Mouse (Mus musculus) left cerebral cortex, adult 9 months (tissue): Measurements from ENCODE around the gene Ssc4d.

Experiments used
- DNase-seq, 2 experiments: peaks; one replicate each; pipeline ENCODE4 v3.0.0; 2022; ENCODE audit warnings: low spot score in 2 of 2

Ssc4d gene

GRCm38 (mm10) chr5:135940587-135940986, 33.7 kb downstream of the Ssc4d start:
- no peak for DNase-seq

GRCm38 (mm10) chr5:135935641-135936190, 38.6 kb downstream of the Ssc4d start:
- no peak for DNase-seq

- no peak for DNase-seq
Observed at GRCm38 (mm10) chr5:135935176-135935523, 39.2 kb downstream of the Ssc4d start.

- peak; percentile 91 to 96 for DNase-seq
Observed at GRCm38 (mm10) chr5:135934481-135935175, 39.7 kb downstream of the Ssc4d start, which contains the start of gene Ywhag. Gene Ywhag (minus strand): TSS chr5:135934616.

GRCm38 (mm10) chr5:135933900-135934441, 40.4 kb downstream of the Ssc4d start:
- DNase-seq: peak; percentile 45 to 77

GRCm38 (mm10) chr5:135933222-135933899, 41.0 kb downstream of the Ssc4d start:
- no peak for DNase-seq

GRCm38 (mm10) chr5:135932359-135932758, 42.0 kb downstream of the Ssc4d start:
- no peak for DNase-seq

- peak in 1 of 2 experiments; percentile 65 for DNase-seq
Observed at GRCm38 (mm10) chr5:135931526-135931925, 42.8 kb downstream of the Ssc4d start.

GRCm38 (mm10) chr5:135929685-135930424, 44.5 kb downstream of the Ssc4d start:
- DNase-seq: no peak

- DNase-seq: no peak
Observed at GRCm38 (mm10) chr5:135923901-135924300, 50.4 kb downstream of the Ssc4d start.

- no peak for DNase-seq
Observed at GRCm38 (mm10) chr5:135919902-135920301, 54.4 kb downstream of the Ssc4d start.

- DNase-seq: no peak
Observed at GRCm38 (mm10) chr5:135918593-135918992, 55.7 kb downstream of the Ssc4d start.

GRCm38 (mm10) chr5:135918059-135918437, 56.3 kb downstream of the Ssc4d start:
- no peak for DNase-seq

GRCm38 (mm10) chr5:135917327-135918058, 56.8 kb downstream of the Ssc4d start:
- no peak for DNase-seq

- no peak for DNase-seq
Observed at GRCm38 (mm10) chr5:135916601-135917000, 57.7 kb downstream of the Ssc4d start.

- no peak for DNase-seq
Observed at GRCm38 (mm10) chr5:135916051-135916565, 58.2 kb downstream of the Ssc4d start.

GRCm38 (mm10) chr5:135914156-135914555, 60.2 kb downstream of the Ssc4d start:
- DNase-seq: no peak

- DNase-seq: no peak
Observed at GRCm38 (mm10) chr5:135913201-135913600, 61.1 kb downstream of the Ssc4d start.

- DNase-seq: no peak
Observed at GRCm38 (mm10) chr5:135911633-135912220, 62.6 kb downstream of the Ssc4d start.

- DNase-seq: no peak
Observed at GRCm38 (mm10) chr5:135910813-135911212, 63.5 kb downstream of the Ssc4d start.
